Mouse (Mus musculus) midbrain, embryonic 14.5 days (tissue): ENCODE measurements around the gene Lrch4. TPM values are rescaled to one million over a fixed set of nuclear protein-coding genes. Genes with fewer than 3 reads are reported as not detected.

Experiments
- ATAC-seq: fragments of 200-750 bp; cut with Nextera tagmentation; 2 replicates; pipeline ENCODE4 v1.8.0; 2017; ENCODE audit warnings: moderate number of reproducible peaks, moderate library complexity; ENCODE audit not compliant: low FRiP score, low TSS enrichment
- DNase-seq: peaks from one replicate; pipeline ENCODE4 v3.0.0-alpha.2; 2015
- H3K27ac ChIP-seq: fragments of 300-500 bp; sonication (generic); replicated peaks from 2 replicates; pipeline ENCODE4 v1.5.1; 2014; ENCODE audit warnings: mild to moderate bottlenecking, low read depth, low read length, moderate library complexity
- H3K27me3 ChIP-seq: fragments of 300-500 bp; sonication (generic); 2 replicates; pipeline ENCODE4 v1.6.1; 2014; ENCODE audit warnings: low read length, control low read depth, mixed read lengths; ENCODE audit not compliant: control insufficient read depth, insufficient read depth
- H3K36me3 ChIP-seq: fragments of 300-500 bp; sonication (generic); 2 replicates; pipeline ENCODE4 v1.6.1; 2014; ENCODE audit warnings: low read length, control low read depth; ENCODE audit not compliant: control insufficient read depth, insufficient read depth
- H3K4me1 ChIP-seq: fragments of 300-500 bp; sonication (generic); 2 replicates; pipeline ENCODE4 v1.6.1; 2014; ENCODE audit warnings: mild to moderate bottlenecking, antibody characterized with exemption, low read length, control low read depth; ENCODE audit not compliant: control insufficient read depth, insufficient read depth
- H3K4me2 ChIP-seq: fragments of 300-500 bp; sonication (generic); 2 replicates; pipeline ENCODE4 v1.6.1; 2014; ENCODE audit warnings: mild to moderate bottlenecking, low read length, moderate library complexity
- H3K4me3 ChIP-seq: fragments of 300-500 bp; sonication (generic); replicated peaks from 2 replicates; pipeline ENCODE4 v1.5.1; 2014; ENCODE audit warnings: low read depth, low read length
- H3K9ac ChIP-seq: fragments of 300-500 bp; sonication (generic); replicated peaks from 2 replicates; pipeline ENCODE4 v1.6.1; 2014; ENCODE audit warnings: mild to moderate bottlenecking, low read length, moderate library complexity
- H3K9me3 ChIP-seq: fragments of 300-500 bp; sonication (generic); 2 replicates; pipeline ENCODE4 v1.6.1; 2016; ENCODE audit warnings: low read length, control low read depth, mixed read lengths; ENCODE audit not compliant: control insufficient read depth
- WGBS: fragments of 180-500 bp; shearing (Covaris S2); extraction: QIAGEN DNeasy Blood & Tissue Kit; methylation state at CpG from one replicate; pipeline ENCODE4 v1.1.7; 2014; 5-methylcytosine and 5-hydroxymethylcytosine counted together
- polyA plus RNA-seq: library from polyadenylated mRNA; unstranded; fragments of >200 nt; fragmentation: Nextera tagmentation; extraction: Ambion mirVana; gene quantifications from 2 replicates; pipeline ENCODE4 v1.2.1, GENCODE M21; 2014

Lrch4 gene
- polyA plus RNA-seq, 1 experiment from 2014 or later = 21.9 TPM

DNA sequence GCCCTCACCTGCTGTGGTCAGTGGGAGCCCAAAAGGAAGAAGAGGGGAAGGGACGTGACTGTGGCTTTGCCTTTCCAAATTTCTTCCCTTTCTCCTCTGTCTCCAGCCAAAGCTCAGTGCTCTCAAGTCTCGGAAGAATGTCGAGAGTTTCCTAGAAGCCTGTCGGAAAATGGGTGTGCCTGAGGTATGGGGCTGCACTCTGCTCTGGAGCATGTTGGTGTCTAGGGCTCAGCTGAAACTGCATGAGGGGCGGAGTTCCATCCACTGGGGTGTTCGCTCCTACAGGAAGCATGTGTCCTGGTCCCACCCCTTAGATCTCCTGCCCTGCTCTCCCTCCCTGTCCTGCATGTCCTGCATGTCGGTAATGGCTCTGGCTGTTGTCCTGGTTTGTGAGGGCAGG, 10.6 kb downstream of the Lrch4 start:
- DNase-seq (no peak), ATAC-seq (no peak)
- WGBS = 90% methylated on average over 7 of the region's 7 CpGs
- Histone ChIP-seq H3K4me1 (no peaks in the 10 kb centered on the region), H3K27me3 (peaks cover 11% of the 10 kb centered on the region), H3K27ac (no peak overlapping the region), H3K9ac (no peak overlapping the region), H3K9me3 (no peaks in the 10 kb centered on the region), H3K36me3 (peaks cover 76% of the 10 kb centered on the region), H3K4me3 (no peak overlapping the region), H3K4me2 (no peak overlapping the region)

DNA sequence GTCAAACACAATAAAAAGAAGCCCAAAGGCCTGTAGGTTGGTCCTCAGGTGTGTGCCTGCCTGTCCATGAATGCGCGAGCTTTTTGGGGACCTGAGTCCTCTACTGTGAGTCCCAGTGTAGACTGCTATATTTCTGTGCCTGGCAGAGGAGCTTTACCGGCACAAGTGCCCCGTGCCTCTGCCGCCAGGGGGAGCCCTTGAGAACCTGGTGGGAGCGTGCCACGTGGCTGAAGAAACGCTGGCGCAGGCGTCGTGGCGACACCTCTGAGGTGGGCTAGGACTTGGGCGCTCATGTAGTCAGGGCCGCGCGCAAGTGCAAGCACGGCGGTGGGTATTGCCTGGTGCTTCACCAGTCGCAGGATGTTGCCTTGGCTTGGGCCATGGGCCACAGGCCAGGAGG, 12.1 kb downstream of the Lrch4 start, which contains the start of gene Sap25:
Sap25 (plus strand) TSS at position 281 of the 400 bp plus-strand sequence.
- 86% methylated on average over 19 of the region's 19 CpGs for WGBS
- Histone ChIP-seq H3K4me2 (no peak within 1 kb of the TSS), H3K9ac (no peak within 1 kb of the TSS), H3K4me1 (no peaks in the 10 kb centered on the region), H3K4me3 (no peak within 1 kb of the TSS), H3K27ac (no peak within 1 kb of the TSS), H3K27me3 (peaks cover 25% of the 10 kb centered on the region), H3K36me3 (peaks cover 65% of the 10 kb centered on the region), H3K9me3 (no peaks in the 10 kb centered on the region)
- DNase-seq (no peak), ATAC-seq (no peak)

DNA sequence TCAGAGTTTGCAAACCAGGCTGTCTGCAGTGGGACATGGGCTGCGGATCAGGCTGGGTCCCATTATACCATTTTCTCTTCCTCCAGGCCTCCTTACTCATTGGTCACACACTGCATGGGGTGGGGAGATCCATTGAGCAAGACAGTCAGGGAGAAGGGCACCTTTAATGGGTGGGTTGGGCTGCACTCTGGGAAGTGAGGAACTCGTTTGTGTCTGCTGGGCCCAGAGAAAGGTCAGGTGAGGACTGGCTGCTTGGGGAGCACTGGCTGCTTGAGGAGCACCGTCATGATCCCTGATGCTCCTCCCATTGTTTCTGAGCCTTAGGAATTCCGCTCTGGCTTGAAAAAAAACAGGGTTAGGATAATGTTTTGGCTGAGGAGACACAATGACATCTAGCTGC, 14.0 kb downstream of the Lrch4 start:
- H3K4me3 ChIP-seq = no peak overlapping the region
- no peak overlapping the region for H3K9ac ChIP-seq
- H3K9me3 ChIP-seq = no peaks in the 10 kb centered on the region
- peaks cover 29% of the 10 kb centered on the region for H3K27me3 ChIP-seq
- peaks cover 47% of the 10 kb centered on the region for H3K36me3 ChIP-seq
- DNase-seq (no peak), ATAC-seq (no peak)
- WGBS = 51% methylated on average over 4 of the region's 4 CpGs
- H3K4me1 ChIP-seq = no peaks in the 10 kb centered on the region; the same call in 1 of the 2 replicates
- no peak overlapping the region for H3K4me2 ChIP-seq
- no peak overlapping the region for H3K27ac ChIP-seq

DNA sequence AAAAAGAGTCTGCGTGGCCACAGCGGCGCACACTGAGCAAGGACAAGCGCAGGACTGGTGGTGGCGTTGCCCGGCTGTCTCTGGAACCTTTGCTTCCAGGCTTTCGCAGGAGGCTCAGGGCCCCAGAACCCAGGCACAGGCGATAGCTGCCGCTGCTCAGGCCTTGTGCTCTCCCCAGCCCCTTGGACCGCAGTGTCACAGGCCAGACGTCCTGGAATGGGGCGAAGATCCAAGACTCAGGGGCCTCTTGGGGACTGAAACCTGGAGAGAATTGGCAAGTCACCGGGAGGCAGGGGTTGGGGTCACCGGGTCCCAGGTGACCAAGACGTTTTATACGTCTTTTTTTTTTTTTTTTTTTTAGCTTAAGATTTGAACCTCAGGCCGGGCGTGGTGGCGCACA, 15.6 kb downstream of the Lrch4 start:
- no peak overlapping the region for H3K27ac ChIP-seq
- no peaks in the 10 kb centered on the region for H3K9me3 ChIP-seq
- no peak for ATAC-seq
- no peak overlapping the region for H3K4me2 ChIP-seq
- H3K27me3 ChIP-seq = peaks cover 29% of the 10 kb centered on the region
- H3K4me1 ChIP-seq = peaks cover 3% of the 10 kb centered on the region
- no peak overlapping the region; the same call in 1 of the 2 replicates for H3K9ac ChIP-seq
- H3K36me3 ChIP-seq = peaks cover 33% of the 10 kb centered on the region
- DNase-seq = no peak
- H3K4me3 ChIP-seq = no peak overlapping the region
- 32% methylated on average over 19 of the region's 19 CpGs for WGBS

DNA sequence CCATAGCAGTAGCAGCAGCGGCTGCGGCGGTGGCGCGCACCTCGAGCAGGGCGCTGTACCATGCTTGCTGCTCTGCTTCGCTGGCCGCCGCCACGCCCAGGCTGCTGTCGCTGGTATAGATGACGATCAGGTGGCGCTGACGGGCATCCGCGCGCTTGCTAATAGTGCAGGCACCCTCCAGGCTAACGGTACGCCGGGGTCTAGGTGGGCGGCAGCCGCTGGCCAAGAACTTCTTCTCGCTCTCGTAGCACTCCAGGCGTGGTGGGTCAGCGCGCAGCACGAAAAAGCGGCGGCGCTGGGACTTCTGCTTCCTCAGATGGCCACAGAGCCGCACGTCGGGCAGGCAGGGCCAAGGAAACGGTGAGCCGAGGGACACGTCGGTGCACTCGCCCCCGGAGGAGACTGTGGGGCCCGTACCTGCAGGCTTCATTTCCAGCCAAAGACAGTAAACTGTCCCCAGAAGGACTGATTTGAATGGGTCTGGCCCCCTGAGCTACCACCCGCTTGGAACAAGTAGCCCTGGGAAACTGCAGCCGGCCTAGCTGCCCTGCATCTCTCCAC, 16.2 kb downstream of the Lrch4 start:
- H3K4me1 ChIP-seq = peaks cover 10% of the 10 kb centered on the region
- DNase-seq (peak; percentile 56), ATAC-seq (no peak)
- H3K4me2 ChIP-seq = peak overlapping the region; percentile 38
- H3K27ac ChIP-seq = no peak overlapping the region
- H3K9me3 ChIP-seq = no peaks in the 10 kb centered on the region
- H3K9ac ChIP-seq = no peak overlapping the region
- peaks cover 29% of the 10 kb centered on the region for H3K27me3 ChIP-seq
- H3K4me3 ChIP-seq = peak overlapping the region; percentile 19
- H3K36me3 ChIP-seq = peaks cover 26% of the 10 kb centered on the region
- WGBS = 2% methylated on average over 44 of the region's 44 CpGs

DNA sequence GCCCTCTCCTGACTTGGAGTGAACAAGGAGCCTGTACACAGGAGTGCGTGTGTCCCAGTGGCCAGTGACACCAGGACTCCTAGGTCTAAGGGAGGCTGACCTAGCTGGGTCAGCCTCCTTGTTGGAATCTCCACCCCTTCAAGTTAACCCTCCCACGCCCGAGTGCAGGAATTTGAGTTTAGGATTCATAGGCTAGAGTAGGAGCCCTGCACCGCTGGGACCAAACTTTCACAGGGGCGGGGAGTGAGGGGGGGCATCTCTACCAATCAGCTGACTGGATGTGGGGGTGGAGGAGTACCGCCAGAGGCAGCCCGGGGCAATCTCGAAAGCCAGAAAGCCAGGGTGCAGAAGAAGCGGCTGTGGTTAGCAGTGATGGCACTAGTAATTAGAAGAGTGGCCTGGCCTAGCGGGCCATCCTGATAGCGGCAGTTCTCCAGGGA, 16.8 kb downstream of the Lrch4 start, which contains the start of gene Irs3:
Irs3 (minus strand) TSS at position 63 of the 440 bp plus-strand sequence.
- H3K36me3 ChIP-seq = peaks cover 21% of the 10 kb centered on the region

DNA sequence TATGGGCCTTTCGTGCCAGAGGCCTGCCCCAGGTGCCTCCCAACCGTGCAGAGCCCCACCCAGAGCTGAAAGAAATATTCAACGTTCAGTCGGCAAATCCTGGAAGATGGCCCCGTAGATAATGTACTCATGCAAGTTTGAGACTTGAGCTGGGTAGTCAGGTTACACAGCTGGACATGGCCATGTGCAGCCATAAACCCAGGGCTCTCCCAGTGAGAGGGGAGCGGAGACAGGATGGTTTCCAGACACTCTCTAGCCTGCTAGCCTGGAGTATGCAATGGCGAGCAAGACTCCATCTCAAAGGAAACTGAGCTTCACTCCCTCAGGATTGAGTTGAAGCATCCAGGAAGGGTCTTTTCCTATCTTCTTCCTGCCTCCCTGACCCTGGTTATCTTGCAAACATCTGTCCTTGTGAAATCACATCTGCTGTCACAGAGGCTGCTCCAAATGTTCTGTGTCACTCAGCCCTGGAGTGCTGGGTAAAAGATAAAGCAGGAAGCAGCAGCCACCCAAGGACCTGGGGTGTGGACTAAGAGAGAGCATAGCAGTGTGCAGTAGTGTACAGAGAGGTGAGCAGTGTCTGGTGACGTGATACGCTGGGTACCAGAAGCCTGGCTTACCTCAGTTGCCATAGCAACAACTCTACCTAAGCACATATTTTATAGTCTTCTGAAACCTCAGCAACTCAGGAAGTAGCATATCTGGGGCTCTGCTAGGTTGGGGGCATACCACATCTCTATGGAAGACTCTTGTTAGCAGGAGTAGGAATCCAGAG, 19.1 kb downstream of the Lrch4 start:
- 79% methylated on average over 9 of the region's 9 CpGs for WGBS
- Histone ChIP-seq H3K4me1 (peaks cover 14% of the 10 kb centered on the region), H3K4me2 (no peak overlapping the region), H3K27me3 (peaks cover 29% of the 10 kb centered on the region), H3K9me3 (no peaks in the 10 kb centered on the region), H3K36me3 (peaks cover 12% of the 10 kb centered on the region), H3K27ac (no peak overlapping the region), H3K4me3 (no peak overlapping the region), H3K9ac (no peak overlapping the region)
- peak; percentile 68 for DNase-seq
- ATAC-seq = no peak

More for the DNA sequence above, 16.8 kb downstream of the Lrch4 start, which contains the start of gene Irs3:
- peaks cover 14% of the 10 kb centered on the region for H3K4me1 ChIP-seq
- peak within 1 kb of the TSS; percentile 38 for H3K4me2 ChIP-seq
- WGBS = 18% methylated on average over 11 of the region's 11 CpGs
- H3K27ac ChIP-seq = no peak within 1 kb of the TSS
- DNase-seq = no peak
- no peaks in the 10 kb centered on the region for H3K9me3 ChIP-seq
- no peak for ATAC-seq
- H3K4me3 ChIP-seq = peak within 1 kb of the TSS; percentile 19
- H3K27me3 ChIP-seq = peaks cover 29% of the 10 kb centered on the region
- no peak within 1 kb of the TSS for H3K9ac ChIP-seq

DNA sequence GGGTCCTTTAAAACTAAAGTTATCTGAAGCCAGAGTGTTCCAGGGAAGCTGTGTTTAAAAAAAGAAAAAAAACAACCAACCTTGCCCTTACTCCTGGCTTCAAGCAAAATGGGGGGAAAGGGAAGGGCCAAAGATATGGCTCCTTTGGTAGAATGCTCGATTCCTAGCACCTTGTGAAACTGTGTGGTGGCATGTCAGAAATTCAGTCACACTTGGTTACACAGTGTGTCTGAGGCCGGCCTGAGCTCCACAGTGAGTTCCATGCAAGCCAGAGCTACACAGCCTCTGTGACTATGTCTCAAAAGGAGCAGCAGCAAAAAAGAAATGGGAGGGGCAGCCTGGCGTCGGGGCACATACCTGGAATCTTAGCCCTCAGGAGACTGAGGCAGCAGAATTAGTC, 20.3 kb downstream of the Lrch4 start:
- Histone ChIP-seq H3K9me3 (no peaks in the 10 kb centered on the region), H3K4me1 (peaks cover 14% of the 10 kb centered on the region), H3K27ac (0 out of 2 replicates have a peak overlapping the region, but pooled peaks have one; percentile 32), H3K27me3 (peaks cover 21% of the 10 kb centered on the region), H3K36me3 (peaks cover 24% of the 10 kb centered on the region), H3K9ac (no peak overlapping the region), H3K4me2 (no peak overlapping the region), H3K4me3 (no peak overlapping the region)
- DNase-seq (no peak), ATAC-seq (no peak)
- WGBS = 14% methylated on average over 4 of the region's 4 CpGs
